Mouse (Mus musculus) mesoderm, embryonic 11.5 days (tissue): ENCODE measurements around the gene Tex37.
A peak's percentile ranks its signal among the peaks of the same experiment; 100 is the strongest.

Source experiments
- DNase-seq: peaks from one replicate; pipeline ENCODE4 v3.0.0-alpha.2; 2012; ENCODE audit warnings: low read depth, low spot score

The Tex37 gene

DNA sequence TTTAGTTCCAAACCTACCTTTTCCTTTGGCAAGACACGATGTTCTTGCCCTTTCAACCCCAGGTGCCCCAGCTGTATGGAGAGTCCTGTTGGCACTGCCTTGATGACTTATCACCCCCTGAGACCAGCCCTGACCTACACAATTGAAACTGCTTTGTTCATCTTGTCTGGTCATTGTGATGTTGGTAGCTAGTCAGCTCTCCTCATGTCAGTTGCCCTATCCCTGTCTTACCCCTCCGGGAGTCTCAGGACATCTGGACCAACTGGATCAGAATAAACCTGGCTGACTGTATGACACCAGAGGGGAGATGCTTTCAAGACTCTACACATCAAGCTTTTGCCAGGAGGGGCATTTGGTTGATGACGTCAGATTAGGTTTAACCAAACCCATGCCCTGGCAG lies at the start of gene Tex37:
Tex37 (minus strand) TSS at position 101 of the 400 bp plus-strand sequence.
- no peak for DNase-seq

DNA sequence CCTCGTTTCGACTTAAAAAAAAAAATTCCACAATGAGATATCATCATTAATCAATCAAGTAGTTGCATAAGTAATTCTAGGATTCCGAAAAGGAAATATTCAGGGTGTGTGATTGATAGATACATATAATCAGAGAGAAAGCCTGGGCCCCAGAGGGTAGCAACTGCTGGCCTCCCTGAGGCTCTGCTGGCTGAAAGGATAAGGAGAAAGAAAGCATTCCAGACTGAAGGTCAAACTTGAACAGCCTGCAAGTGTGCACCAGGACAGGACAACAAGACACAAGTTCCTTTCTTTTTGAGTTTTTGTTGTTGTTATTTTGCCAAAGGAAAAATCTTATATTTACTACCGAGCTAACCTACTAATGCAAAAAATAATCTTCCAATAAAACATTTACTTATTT lies 49.6 kb upstream of the Tex37 start:
- no peak for DNase-seq

DNA sequence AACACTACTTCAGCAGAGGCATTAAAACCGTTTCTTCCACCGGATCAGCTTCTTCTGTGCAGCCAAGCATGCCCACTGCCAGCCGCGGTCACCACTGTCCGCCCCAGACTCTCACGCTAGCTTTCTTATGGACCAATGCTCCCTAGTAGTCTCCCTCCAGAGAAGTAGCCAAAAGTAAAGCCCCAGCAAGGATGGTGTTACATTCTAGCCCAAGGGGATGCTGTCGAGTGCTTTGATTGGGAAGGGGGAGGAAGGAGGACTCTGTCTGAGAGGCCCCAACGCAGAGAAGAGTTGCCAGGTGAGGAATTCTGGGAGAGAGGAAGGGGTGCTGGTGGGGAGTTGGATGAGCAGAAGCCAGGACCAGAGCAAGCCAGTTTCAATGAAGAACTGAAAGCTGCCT lies 48.7 kb upstream of the Tex37 start:
- DNase-seq = no peak

DNA sequence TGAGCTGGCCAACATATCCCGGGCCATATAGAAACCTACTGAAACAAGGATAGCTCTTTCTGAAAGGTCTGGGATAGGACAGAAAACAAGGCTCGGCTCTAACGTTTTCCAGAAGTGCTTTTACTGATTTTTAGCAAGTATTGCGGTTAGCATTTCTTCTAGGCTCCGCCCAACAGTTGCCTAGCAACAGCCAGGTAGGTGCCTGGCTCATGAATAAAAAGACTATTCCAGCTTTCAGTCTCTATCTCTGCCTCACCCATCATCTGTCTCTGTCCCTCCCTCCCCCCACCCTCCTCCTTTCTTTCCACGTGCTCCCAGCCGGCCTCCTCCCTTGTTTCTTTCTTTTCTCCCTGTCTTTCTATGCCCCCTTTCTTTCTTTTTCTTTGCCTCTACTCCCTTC lies 47.0 kb upstream of the Tex37 start:
- DNase-seq = no peak

- no peak for DNase-seq
These were observed 45.5 kb upstream of the Tex37 start for GRCm38 (mm10) chr6:70964116-70964830.

DNA sequence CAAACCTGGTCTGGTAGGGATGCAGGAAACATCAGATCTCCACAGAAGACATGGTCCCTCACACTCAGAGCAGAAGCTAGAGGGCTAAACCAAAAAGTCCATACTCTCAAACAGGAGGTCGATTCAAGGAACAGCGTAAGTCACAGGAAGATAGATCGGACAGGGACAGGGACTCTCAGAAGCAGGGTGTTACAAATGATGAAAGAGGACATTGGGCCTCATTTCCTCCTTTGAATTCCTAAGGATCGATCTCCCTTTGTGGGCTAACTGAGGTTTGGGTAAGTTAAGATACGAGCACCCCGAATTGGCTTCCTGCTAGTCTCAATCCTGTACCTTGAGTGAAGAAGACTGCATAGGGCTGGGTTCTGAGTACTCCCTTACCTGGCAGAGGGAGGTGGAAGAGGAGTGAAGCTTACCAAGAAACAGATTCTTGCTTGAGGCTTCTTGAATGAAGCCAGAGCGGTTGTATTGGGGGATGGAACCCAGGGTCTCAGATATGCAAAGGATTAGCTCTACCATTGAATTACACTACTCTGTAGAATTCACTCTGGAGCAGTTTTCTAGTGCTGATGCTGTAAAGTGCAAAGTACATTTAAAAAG lies 38.7 kb upstream of the Tex37 start:
- DNase-seq = no peak

GRCm38 (mm10) chr6:70956936-70957335 lies 38.2 kb upstream of the Tex37 start:
- DNase-seq = no peak

GRCm38 (mm10) chr6:70956285-70956912 lies 37.7 kb upstream of the Tex37 start, which contains the start of gene Foxi3:
Gene Foxi3, plus strand, starts transcription at chr6:70956531.
- DNase-seq = no peak

- no peak for DNase-seq
These were observed 37.1 kb upstream of the Tex37 start for GRCm38 (mm10) chr6:70955841-70956240.

- no peak for DNase-seq
These were observed 36.6 kb upstream of the Tex37 start for GRCm38 (mm10) chr6:70955291-70955800.

- no peak for DNase-seq
These were observed 35.3 kb upstream of the Tex37 start for GRCm38 (mm10) chr6:70954040-70954439.

GRCm38 (mm10) chr6:70953274-70953673 lies 34.5 kb upstream of the Tex37 start:
- no peak for DNase-seq

- no peak for DNase-seq
These were observed 13.1 kb upstream of the Tex37 start for GRCm38 (mm10) chr6:70931801-70932200.

- peak; percentile 69 for DNase-seq
These were observed 2.7 kb upstream of the Tex37 start for GRCm38 (mm10) chr6:70921274-70922074.

DNA sequence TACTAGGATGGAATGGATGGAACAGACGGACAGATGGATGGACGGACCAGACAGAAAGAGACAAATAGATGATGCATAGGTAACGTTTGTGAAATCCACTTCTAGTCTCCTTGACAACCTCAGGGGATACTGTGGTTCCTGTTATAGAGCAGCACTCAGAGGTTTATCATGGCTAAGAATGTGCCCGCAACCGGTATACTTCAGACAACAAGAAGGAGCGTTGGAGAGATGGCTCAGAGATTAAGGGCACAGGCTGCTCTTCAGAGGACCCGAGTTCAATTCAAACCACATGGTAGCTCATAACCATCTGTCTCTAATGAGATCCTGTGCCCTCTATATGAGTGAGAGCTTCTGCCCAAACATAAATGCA lies 6.3 kb downstream of the Tex37 start:
- DNase-seq = no peak

DNA sequence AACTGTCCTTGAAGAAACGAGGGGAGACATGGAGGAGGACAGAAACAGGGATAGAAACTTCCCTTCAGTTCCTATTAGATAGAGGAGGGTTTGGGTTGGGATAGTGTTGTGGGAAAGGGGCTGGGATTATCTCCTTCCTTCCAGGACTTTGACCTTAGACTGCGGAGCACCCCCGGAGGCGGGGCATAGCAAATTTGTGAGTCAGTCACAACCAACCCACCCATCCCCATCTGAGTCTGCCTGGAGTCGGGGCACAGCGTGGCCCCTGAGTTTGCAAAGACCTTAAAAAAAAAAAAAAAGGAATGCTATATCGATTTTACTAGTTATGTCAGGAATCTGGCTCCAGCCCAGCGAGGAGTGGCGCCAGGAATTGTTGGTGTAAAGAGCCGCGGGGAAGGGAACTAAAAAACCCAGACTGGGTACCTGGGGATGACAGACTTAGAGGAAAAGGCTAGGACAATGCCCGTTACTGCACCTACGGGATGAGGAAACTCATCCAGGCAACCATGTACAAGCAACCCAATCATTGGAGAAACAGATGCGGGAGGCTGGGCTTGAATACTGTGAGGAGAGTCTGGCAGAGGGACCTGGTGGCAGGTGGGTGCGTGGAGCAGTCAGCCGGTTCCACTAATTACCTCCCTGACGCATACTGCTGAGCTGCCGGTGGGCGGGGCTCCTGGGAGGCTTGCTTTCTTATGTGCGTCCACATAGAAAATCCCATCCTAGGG lies 6.9 kb downstream of the Tex37 start:
- DNase-seq = peak; percentile 4

- DNase-seq = no peak
These were observed 8.4 kb downstream of the Tex37 start for GRCm38 (mm10) chr6:70910285-70910684.

DNA sequence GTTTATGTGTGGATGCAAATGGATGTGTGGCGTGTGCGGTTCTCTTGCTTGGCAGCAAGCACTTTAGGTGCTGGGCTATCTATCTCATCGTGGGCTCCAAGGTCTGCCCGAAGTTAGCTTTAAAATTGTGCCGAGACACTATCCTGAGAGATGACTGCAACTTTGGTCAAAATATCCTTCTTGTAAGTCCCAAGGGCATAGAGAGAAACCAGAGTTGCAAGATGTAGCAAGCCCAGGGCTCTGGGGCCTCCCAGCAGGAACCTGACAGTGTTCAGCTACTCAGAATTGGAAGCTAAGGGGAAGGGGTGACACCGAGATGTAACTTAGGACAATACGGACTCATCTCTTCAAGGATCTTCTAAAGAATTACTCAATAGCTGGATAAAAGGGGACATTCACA lies 9.2 kb downstream of the Tex37 start:
- no peak for DNase-seq

DNA sequence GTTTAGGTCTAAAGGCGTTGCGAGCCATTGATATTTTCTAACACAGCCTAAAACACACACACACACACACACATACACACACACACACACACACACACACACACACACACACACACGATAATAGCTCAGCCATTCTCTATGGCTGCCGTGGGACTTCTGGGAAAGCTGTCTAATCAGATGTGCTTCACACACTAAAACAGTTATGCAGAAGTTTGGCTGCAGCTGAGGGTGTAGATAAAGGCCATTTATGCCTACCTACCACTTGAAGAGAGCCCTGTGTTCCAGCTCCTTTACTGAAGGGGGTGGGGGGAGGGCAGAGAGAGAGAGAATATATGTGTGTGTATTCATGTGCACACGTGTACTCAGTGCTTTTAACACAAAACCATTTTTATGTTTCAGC lies 15.0 kb downstream of the Tex37 start:
- no peak for DNase-seq

DNA sequence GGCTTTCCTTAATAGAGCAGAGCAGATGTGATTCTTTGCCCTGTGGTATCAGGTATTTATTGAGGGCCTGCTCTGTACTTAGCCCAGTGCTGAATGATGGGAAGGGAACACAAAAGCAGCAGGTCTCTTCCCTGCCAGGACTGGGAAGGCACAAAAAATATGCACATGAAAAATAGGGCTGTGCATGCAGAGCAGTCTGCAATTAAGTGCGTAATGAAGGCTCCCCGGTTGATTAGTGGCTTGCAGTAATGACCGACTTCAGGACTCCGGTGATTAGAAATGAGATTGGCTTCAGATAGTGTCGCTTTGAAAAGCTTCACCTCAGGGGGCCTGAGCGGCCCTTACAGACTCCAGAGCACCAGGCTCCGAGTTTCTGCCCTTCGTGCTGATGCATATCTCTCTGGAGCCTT lies 19.1 kb downstream of the Tex37 start:
- no peak for DNase-seq

- no peak for DNase-seq
These were observed 20.6 kb downstream of the Tex37 start for GRCm38 (mm10) chr6:70898166-70898565.
